Mouse (Mus musculus) neural tube, embryonic 14.5 days (tissue): ENCODE data around the gene Rcan2. TPM values are rescaled to one million over a fixed set of nuclear protein-coding genes. Genes with fewer than 3 reads are reported as not detected.

Experiments used
- ATAC-seq: fragments of 200-750 bp; cut with Nextera tagmentation; 2 replicates; pipeline ENCODE4 v1.8.0; 2017; ENCODE audit warnings: low read depth, mild to moderate bottlenecking, moderate TSS enrichment, moderate library complexity
- H3K27ac ChIP-seq: fragments of 300-500 bp; sonication (generic); 2 replicates; pipeline ENCODE4 v1.5.1; 2014; ENCODE audit warnings: low read depth, mild to moderate bottlenecking, control low read depth, low read length, moderate library complexity, mixed read lengths
- H3K27me3 ChIP-seq: fragments of 300-500 bp; sonication (generic); 2 replicates; pipeline ENCODE4 v1.6.1; 2014; ENCODE audit warnings: low read length; ENCODE audit not compliant: control insufficient read depth, insufficient read depth
- H3K36me3 ChIP-seq: fragments of 300-500 bp; sonication (generic); 2 replicates; pipeline ENCODE4 v1.6.1; 2014; ENCODE audit warnings: low read length, mixed read lengths; ENCODE audit not compliant: control insufficient read depth, insufficient read depth
- H3K4me1 ChIP-seq: fragments of 300-500 bp; sonication (generic); 2 replicates; pipeline ENCODE4 v1.6.1; 2014; ENCODE audit warnings: low read length; ENCODE audit not compliant: control insufficient read depth, insufficient read depth
- H3K4me2 ChIP-seq: fragments of 300-500 bp; sonication (generic); 2 replicates; pipeline ENCODE4 v1.6.1; 2014; ENCODE audit warnings: mild to moderate bottlenecking, low read depth, low read length, control low read depth
- H3K4me3 ChIP-seq: fragments of 300-500 bp; sonication (generic); 2 replicates; pipeline ENCODE4 v1.5.1; 2014; ENCODE audit warnings: low read depth, low read length, control low read depth, mixed read lengths
- H3K9ac ChIP-seq: fragments of 300-500 bp; sonication (generic); replicated peaks from 2 replicates; pipeline ENCODE4 v1.6.1; 2014; ENCODE audit warnings: low read depth, mild to moderate bottlenecking, control low read depth, low read length, mixed read lengths
- H3K9me3 ChIP-seq: fragments of 300-500 bp; sonication (generic); 2 replicates; pipeline ENCODE4 v1.6.1; 2016; ENCODE audit warnings: low read length; ENCODE audit not compliant: control insufficient read depth
- WGBS: fragments of 180-500 bp; shearing (Covaris S2); extraction: QIAGEN DNeasy Blood & Tissue Kit; methylation state at CpG from one replicate; pipeline ENCODE4 v1.1.7; 2014; 5-methylcytosine and 5-hydroxymethylcytosine counted together
- polyA plus RNA-seq: library from polyadenylated mRNA; unstranded; fragments of >200 nt; fragmentation: Nextera tagmentation; extraction: Ambion mirVana; gene quantifications from 2 replicates; pipeline ENCODE4 v1.2.1, GENCODE M21; 2014

Rcan2 gene
- polyA plus RNA-seq, 1 experiment from 2014 or later = 130 TPM

DNA sequence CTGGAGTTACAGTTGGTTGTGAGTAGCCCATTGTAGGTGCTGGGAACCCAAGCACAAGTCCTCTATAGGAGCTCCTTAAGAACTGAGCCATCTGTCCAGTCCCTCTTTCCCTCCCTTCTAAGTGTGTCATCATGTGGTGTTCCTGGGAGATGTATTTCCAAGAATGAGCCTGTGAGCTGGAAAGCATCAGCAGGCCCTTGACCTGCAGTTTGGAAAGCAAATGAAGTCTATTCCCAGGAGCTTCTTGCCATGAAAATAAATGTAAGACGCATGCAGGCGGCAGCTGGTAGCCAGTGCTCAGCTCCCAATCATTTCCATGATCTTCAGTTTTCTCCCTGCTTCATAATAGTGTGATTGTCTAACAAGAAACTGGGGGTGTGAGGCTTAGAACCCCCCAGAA is 203.2 kb downstream of the Rcan2 start:
- Histone ChIP-seq H3K9ac (no peak overlapping the region), H3K36me3 (no peaks in the 10 kb centered on the region), H3K27ac (no peak overlapping the region), H3K9me3 (no peaks in the 10 kb centered on the region), H3K4me1 (no peaks in the 10 kb centered on the region), H3K4me3 (no peak overlapping the region), H3K27me3 (no peaks in the 10 kb centered on the region), H3K4me2 (no peak overlapping the region)
- ATAC-seq = no peak
- 73% methylated on average over 2 of the region's 2 CpGs for WGBS

DNA sequence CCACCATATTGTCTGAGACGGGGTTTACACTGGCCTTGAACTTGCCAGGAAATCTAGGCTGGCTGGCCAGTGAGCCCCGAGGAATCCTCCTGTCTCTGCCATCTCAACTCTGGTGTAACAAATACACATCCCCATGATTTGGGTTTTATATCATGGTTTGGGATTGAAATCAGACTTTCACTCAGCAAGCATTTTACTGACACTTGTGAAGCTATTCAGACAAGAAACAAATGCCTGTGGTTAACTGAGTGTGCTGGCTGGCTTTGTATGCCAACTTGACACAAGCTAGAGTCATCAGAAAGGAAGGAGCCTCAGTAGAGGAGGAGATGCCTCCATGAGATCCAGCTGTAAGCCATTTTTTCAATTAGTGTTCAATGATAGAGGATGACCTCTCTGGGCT is 206.3 kb downstream of the Rcan2 start:
- no peak for ATAC-seq
- H3K9me3 ChIP-seq = no peaks in the 10 kb centered on the region
- no peak overlapping the region for H3K27ac ChIP-seq
- H3K4me3 ChIP-seq = no peak overlapping the region
- H3K4me1 ChIP-seq = no peaks in the 10 kb centered on the region
- H3K9ac ChIP-seq = no peak overlapping the region
- H3K27me3 ChIP-seq = no peaks in the 10 kb centered on the region
- H3K36me3 ChIP-seq = no peaks in the 10 kb centered on the region
- no peak overlapping the region for H3K4me2 ChIP-seq
- 87% methylated on average over 2 of the region's 2 CpGs for WGBS

DNA sequence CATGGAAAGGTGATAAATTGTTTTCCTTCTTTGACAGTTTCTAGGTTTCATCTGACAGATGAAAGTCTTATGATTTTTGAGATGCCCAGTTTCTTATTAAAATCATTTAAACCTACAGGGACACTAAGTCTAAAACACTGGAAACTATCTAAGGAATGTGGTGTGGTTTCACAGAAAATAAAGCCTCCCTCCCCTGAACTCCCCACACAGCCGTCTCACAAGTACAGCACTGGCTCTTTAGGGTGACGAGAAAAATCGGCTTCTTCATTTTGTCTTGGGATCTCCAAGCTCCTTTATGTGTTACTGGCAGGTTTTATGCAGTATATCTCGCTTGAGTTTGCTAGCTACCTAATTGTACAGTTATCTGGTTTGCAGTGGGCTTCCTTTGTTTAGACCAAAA is 210.8 kb downstream of the Rcan2 start:
- Histone ChIP-seq H3K36me3 (no peaks in the 10 kb centered on the region), H3K27ac (no peak overlapping the region), H3K4me2 (no peak overlapping the region), H3K4me3 (no peak overlapping the region), H3K27me3 (no peaks in the 10 kb centered on the region), H3K4me1 (no peaks in the 10 kb centered on the region), H3K9ac (no peak overlapping the region), H3K9me3 (no peaks in the 10 kb centered on the region)
- no peak for ATAC-seq
- 77% methylated on average over 4 of the region's 4 CpGs for WGBS

DNA sequence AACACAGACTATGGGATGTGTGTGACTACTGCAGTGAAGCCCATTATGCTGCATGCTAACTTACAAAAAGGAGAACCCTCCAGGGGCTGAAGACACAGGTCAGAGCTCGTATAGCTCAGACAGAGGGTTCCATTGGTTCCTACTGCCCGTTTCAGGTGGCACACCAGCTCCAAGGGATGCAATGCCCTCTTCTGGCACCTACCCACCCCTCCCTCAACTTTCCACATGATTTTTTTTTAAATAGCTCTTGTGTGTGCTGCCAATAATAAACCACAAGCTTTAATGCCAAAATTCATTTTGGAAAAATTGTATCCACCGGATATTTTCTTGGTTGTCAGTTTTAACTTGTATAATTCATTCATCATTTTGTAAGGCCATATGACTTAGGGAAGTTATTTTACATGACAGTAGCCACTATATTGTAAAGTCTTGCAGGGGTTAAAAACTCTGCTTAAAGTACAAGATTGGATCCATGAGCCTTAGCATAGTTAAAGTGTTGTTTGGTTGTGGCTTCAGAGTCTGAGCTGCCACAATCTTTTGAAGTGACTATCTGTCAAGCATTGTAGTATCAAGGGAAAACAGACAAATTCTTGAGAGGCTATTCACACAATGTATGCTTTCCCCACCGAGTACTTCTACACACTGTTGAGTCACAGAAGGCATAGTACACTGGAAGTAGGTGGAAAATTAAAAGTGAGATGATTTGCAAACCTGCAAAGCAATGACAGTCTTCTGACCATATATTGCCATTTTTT is 212.8 kb downstream of the Rcan2 start:
- H3K4me3 ChIP-seq = no peak overlapping the region
- H3K4me2 ChIP-seq = no peak overlapping the region
- H3K36me3 ChIP-seq = no peaks in the 10 kb centered on the region
- no peaks in the 10 kb centered on the region for H3K4me1 ChIP-seq
- no peaks in the 10 kb centered on the region for H3K9me3 ChIP-seq
- no peaks in the 10 kb centered on the region for H3K27me3 ChIP-seq
- H3K27ac ChIP-seq = no peak overlapping the region
- 78% methylated on average over 4 of the region's 4 CpGs for WGBS
- ATAC-seq = no peak
- H3K9ac ChIP-seq = no peak overlapping the region

DNA sequence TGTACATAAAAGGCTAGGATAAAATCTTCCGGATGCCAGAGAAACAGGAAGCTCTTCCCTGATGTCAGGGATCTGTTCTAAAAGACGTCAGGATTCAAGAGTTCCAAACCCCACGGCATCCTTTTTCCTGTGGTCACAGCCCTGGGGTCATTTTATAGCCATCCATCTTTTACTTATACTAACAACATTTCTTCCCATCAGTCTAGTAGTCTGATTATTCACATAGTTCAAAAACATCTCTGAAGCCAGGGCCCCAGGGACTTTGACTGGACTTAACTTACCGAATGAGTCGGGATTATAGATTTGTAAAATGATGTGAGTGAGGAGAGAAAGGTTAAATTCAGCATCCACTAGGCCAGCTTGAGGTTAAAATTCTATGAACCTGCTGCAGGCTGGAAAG is 215.2 kb downstream of the Rcan2 start:
- ATAC-seq = no peak

DNA sequence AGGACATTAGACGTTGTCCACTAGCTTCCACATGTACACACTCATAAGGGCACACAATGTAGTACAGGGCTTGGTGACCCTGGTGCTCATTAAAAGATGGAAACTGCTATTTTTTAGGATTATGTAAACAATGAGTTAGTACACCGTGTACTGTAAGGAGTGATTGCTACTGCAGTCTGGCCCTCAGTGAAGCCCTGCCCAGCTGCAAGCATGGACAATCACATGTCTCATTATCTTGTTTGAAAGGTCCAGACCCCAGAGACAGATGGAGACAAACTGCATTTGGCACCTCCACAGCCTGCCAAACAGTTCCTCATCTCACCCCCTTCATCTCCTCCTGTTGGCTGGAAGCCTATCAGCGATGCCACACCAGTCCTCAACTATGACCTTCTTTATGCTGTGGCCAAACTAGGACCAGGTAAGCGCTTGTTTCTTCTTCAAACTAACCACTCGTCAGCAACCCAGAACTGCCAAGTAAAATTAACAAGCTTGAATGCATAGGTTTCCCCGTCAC is 219.6 kb downstream of the Rcan2 start:
- Histone ChIP-seq H3K9ac (no peak overlapping the region), H3K9me3 (no peaks in the 10 kb centered on the region), H3K27ac (no peak overlapping the region), H3K4me2 (no peak overlapping the region), H3K36me3 (no peaks in the 10 kb centered on the region), H3K27me3 (no peaks in the 10 kb centered on the region), H3K4me1 (peaks cover 2% of the 10 kb centered on the region; the same call in 1 of the 2 replicates), H3K4me3 (no peak overlapping the region)
- WGBS = 80% methylated on average over 6 of the region's 6 CpGs
- no peak for ATAC-seq

More for the DNA sequence above, 215.2 kb downstream of the Rcan2 start:
- no peak overlapping the region for H3K4me3 ChIP-seq
- H3K4me1 ChIP-seq = no peaks in the 10 kb centered on the region
- no peaks in the 10 kb centered on the region for H3K9me3 ChIP-seq
- WGBS = 85% methylated on average over 5 of the region's 5 CpGs
- H3K27ac ChIP-seq = no peak overlapping the region
- no peaks in the 10 kb centered on the region for H3K36me3 ChIP-seq
- H3K9ac ChIP-seq = no peak overlapping the region
- H3K27me3 ChIP-seq = no peaks in the 10 kb centered on the region
- H3K4me2 ChIP-seq = no peak overlapping the region

DNA sequence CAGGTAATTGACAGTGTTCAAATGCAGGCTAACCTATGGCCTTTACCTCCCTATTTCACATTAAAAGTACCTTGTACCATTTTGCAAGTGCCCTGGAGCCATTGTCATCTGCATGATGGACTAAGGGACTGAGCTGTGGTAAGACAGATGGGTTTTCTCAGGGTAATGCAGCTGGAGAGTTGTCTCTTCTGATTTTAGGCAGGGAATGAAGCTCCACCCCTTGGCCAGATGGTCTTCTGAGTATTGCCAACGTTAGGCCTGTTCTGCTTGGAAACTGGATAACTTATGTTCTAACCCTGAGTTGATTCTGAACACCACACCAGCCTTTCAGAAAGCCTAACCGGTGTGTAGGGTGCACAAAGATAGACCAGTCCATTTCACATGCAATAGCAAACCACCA is 222.7 kb downstream of the Rcan2 start:
- Histone ChIP-seq H3K4me1 (peaks cover 11% of the 10 kb centered on the region; the same call in 1 of the 2 replicates), H3K9me3 (no peaks in the 10 kb centered on the region), H3K4me3 (no peak overlapping the region), H3K36me3 (no peaks in the 10 kb centered on the region), H3K27ac (no peak overlapping the region), H3K4me2 (no peak overlapping the region), H3K9ac (no peak overlapping the region), H3K27me3 (no peaks in the 10 kb centered on the region)
- 65% methylated on average over 2 of the region's 2 CpGs for WGBS
- ATAC-seq = no peak

DNA sequence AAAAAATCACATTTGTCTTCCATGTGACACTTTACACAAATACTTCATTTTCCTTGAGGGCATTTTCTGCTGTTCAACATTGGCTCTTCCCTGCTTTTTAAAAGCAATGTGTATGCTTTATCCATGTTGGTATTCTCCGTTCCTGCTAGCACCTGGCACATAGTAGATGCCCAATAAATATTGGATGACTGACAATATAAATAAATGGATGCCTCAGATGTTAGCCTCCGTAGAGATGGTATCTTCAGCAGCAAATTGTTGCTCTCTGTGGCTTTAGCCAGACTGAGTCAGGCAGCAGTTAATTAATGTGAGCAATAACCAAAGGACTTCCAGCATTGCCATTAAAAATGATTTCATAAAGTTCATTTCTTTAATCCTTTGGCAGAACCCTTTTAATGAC is 223.9 kb downstream of the Rcan2 start:
- Histone ChIP-seq H3K4me3 (no peak overlapping the region), H3K27ac (no peak overlapping the region), H3K27me3 (no peaks in the 10 kb centered on the region), H3K36me3 (no peaks in the 10 kb centered on the region), H3K4me1 (peaks cover 11% of the 10 kb centered on the region; the same call in 1 of the 2 replicates), H3K9ac (no peak overlapping the region), H3K9me3 (no peaks in the 10 kb centered on the region), H3K4me2 (no peak overlapping the region)
- whole genome bisulfite sequencing = 34% methylated on average over 2 of the region's 2 CpGs
- no peak for ATAC-seq

DNA sequence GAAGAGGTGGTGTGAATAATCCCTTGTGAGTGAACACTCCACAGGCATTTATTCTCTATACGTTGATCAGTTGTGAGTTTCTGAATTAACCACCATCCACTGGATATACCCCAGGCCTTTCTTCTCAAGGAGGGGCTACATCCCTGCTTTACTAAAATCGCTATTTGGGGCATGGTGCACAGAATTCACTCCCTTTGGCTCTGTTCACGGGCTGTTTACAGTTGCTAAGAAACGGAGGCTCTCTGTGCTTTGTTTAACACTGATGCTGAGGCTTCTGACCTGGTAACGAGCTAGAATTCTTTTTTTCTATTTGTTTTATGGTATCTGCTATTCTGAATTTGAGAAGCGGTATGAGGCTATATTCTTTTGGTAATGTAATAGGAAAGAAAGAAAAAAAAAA is 224.8 kb downstream of the Rcan2 start:
- WGBS = 17% methylated on average over 6 of the region's 6 CpGs
- H3K27me3 ChIP-seq = no peaks in the 10 kb centered on the region
- H3K36me3 ChIP-seq = no peaks in the 10 kb centered on the region
- no peak overlapping the region for H3K4me3 ChIP-seq
- H3K27ac ChIP-seq = peak overlapping the region; percentile 73
- no peaks in the 10 kb centered on the region for H3K9me3 ChIP-seq
- no peak for ATAC-seq
- peaks cover 15% of the 10 kb centered on the region; the same call in 1 of the 2 replicates for H3K4me1 ChIP-seq
- 0 out of 2 replicates have a peak overlapping the region, but pooled peaks have one; percentile 16 for H3K4me2 ChIP-seq
- H3K9ac ChIP-seq = no peak overlapping the region
